Mouse (Mus musculus) CH12.LX (cell line): ENCODE measurements around the gene Serpinb1c. TPM values are rescaled to one million over a fixed set of nuclear protein-coding genes. Genes with fewer than 3 reads are reported as not detected.
A peak's percentile ranks its signal among the peaks of the same experiment; 100 is the strongest.

ENCODE experiments used
- DNase-seq: peaks from one replicate; pipeline ENCODE4 v3.0.0-alpha.2; 2013; ENCODE audit errors: extremely low read depth
- H3K27ac ChIP-seq: 2 replicates; pipeline ENCODE4 v1.5.1; 2012; ENCODE audit warnings: low read depth, mild to moderate bottlenecking, control low read depth, moderate library complexity; ENCODE audit not compliant: insufficient read depth
- H3K27me3 ChIP-seq: replicated peaks from 2 replicates; pipeline ENCODE3; 2012; ENCODE audit warnings: inconsistent platforms
- H3K36me3 ChIP-seq, 2 experiments: replicated peaks in 1 of 2; 2 replicates each; pipeline versions ENCODE3 to v1.6.1; 2012; ENCODE audit warnings: inconsistent platforms in 1 of 2, low read length in 1 of 2, mild to moderate bottlenecking in 1 of 2, mixed read lengths in 1 of 2, moderate library complexity in 1 of 2; ENCODE audit not compliant: control insufficient read depth in 1 of 2, insufficient read depth in 1 of 2
- H3K4me1 ChIP-seq, 2 experiments: 2 replicates each; pipeline ENCODE4 v1.6.1; 2012; ENCODE audit warnings: inconsistent platforms in 1 of 2, moderate library complexity in 1 of 2; ENCODE audit not compliant: insufficient read depth in 2 of 2, control insufficient read depth in 1 of 2
- H3K4me2 ChIP-seq: 2 replicates; pipeline ENCODE4 v1.6.1; 2012; ENCODE audit warnings: low read depth, mild to moderate bottlenecking, control low read depth; ENCODE audit not compliant: poor library complexity, insufficient read depth, severe bottlenecking
- H3K4me3 ChIP-seq, 3 experiments: fragments of 150-350 bp in 1 of 3; sonication (generic) in 1 of 3; replicated peaks in 1 of 3; 2 replicates each; pipeline versions ENCODE3 to v1.5.1; 2011 to 2012; ENCODE audit warnings: low read depth in 2 of 3, low read length in 2 of 3, mild to moderate bottlenecking in 2 of 3, moderate library complexity in 2 of 3, control low read depth in 1 of 3, improper control_type of control experiment in 1 of 3, inconsistent platforms in 1 of 3, mixed read lengths in 1 of 3; ENCODE audit not compliant: poor library complexity in 1 of 3
- H3K79me2 ChIP-seq: replicated peaks from 2 replicates; pipeline ENCODE4 v1.6.1; 2012; ENCODE audit warnings: mild to moderate bottlenecking, moderate library complexity; ENCODE audit not compliant: control insufficient read depth, poor library complexity, insufficient read depth, severe bottlenecking; ENCODE audit errors: extremely low read depth
- H3K9ac ChIP-seq: 2 replicates; pipeline ENCODE4 v1.6.1; 2012; ENCODE audit warnings: low read depth, mild to moderate bottlenecking, control low read depth, moderate library complexity; ENCODE audit not compliant: insufficient read depth
- H3K9me3 ChIP-seq: replicated peaks from 2 replicates; pipeline ENCODE3; 2012; ENCODE audit warnings: low read length, inconsistent platforms, mixed read lengths
- BHLHE40 ChIP-seq: IDR thresholded peaks from 2 replicates; pipeline ENCODE4 v1.6.1; 2011; ENCODE audit warnings: mild to moderate bottlenecking, low read depth, low read length, improper control_type of control experiment
- CHD1 ChIP-seq: IDR thresholded peaks from 2 replicates; pipeline ENCODE4 v1.6.1; 2012; ENCODE audit warnings: low read depth, low read length, improper control_type of control experiment, inconsistent platforms
- CHD2 ChIP-seq: IDR thresholded peaks from 2 replicates; pipeline ENCODE4 v1.6.1; 2011; ENCODE audit warnings: low read length, improper control_type of control experiment
- CTCF ChIP-seq, 2 experiments: IDR thresholded peaks in 1 of 2; conservative IDR thresholded peaks in 1 of 2; 2 replicates each; pipeline ENCODE4 v1.5.1; 2011 to 2012; ENCODE audit warnings: low read depth in 2 of 2, low read length in 2 of 2, improper control_type of control experiment in 1 of 2, inconsistent platforms in 1 of 2, mild to moderate bottlenecking in 1 of 2, moderate library complexity in 1 of 2
- E2F4 ChIP-seq: IDR thresholded peaks from 2 replicates; pipeline ENCODE4 v1.6.1; 2011; ENCODE audit warnings: low read depth, low read length, improper control_type of control experiment; ENCODE audit not compliant: insufficient replicate concordance
- EP300 ChIP-seq: IDR thresholded peaks from 2 replicates; pipeline ENCODE4 v1.6.1; 2011; ENCODE audit warnings: low read length, improper control_type of control experiment
- ETS1 ChIP-seq: conservative IDR thresholded peaks from 2 replicates; pipeline ENCODE4 v1.6.1; 2012; ENCODE audit warnings: low read depth, mild to moderate bottlenecking, inconsistent platforms, low read length, improper control_type of control experiment, moderate library complexity
- GABPA ChIP-seq: IDR thresholded peaks from 2 replicates; pipeline ENCODE4 v1.6.1; 2012; ENCODE audit warnings: low read depth, low read length, improper control_type of control experiment, inconsistent platforms; ENCODE audit not compliant: insufficient replicate concordance
- HCFC1 ChIP-seq: IDR thresholded peaks from 2 replicates; pipeline ENCODE4 v1.6.1; 2012; ENCODE audit warnings: low read depth, mild to moderate bottlenecking, inconsistent platforms, low read length, improper control_type of control experiment
- IRF4 ChIP-seq: IDR thresholded peaks from 2 replicates; pipeline ENCODE4 v1.6.1; 2014; ENCODE audit warnings: low read depth, mild to moderate bottlenecking, inconsistent platforms, low read length, improper control_type of control experiment
- JUN ChIP-seq: IDR thresholded peaks from 2 replicates; pipeline ENCODE4 v1.6.1; 2011; ENCODE audit warnings: low read depth, mild to moderate bottlenecking, low read length, improper control_type of control experiment, moderate library complexity; ENCODE audit not compliant: insufficient read depth
- JUND ChIP-seq: conservative IDR thresholded peaks from 2 replicates; pipeline ENCODE4 v1.6.1; 2011; ENCODE audit warnings: low read depth, low read length, improper control_type of control experiment
- KAT2A ChIP-seq: IDR thresholded peaks from 2 replicates; pipeline ENCODE4 v1.6.1; 2012; ENCODE audit warnings: low read length, improper control_type of control experiment, inconsistent platforms; ENCODE audit not compliant: insufficient replicate concordance
- MAFK ChIP-seq: IDR thresholded peaks from 2 replicates; pipeline ENCODE4 v1.6.1; 2011; ENCODE audit warnings: low read length, improper control_type of control experiment; ENCODE audit not compliant: insufficient replicate concordance
- MAX ChIP-seq: IDR thresholded peaks from 2 replicates; pipeline ENCODE4 v1.6.1; 2011; ENCODE audit warnings: low read length, improper control_type of control experiment
- MAZ ChIP-seq: IDR thresholded peaks from 2 replicates; pipeline ENCODE4 v1.6.1; 2012; ENCODE audit warnings: low read depth, mild to moderate bottlenecking, inconsistent platforms, low read length, improper control_type of control experiment, moderate library complexity
- MEF2A ChIP-seq: IDR thresholded peaks from 2 replicates; pipeline ENCODE4 v1.6.1; 2014; ENCODE audit warnings: low read depth, mild to moderate bottlenecking, inconsistent platforms, low read length, improper control_type of control experiment, borderline replicate concordance
- MXI1 ChIP-seq: IDR thresholded peaks from 2 replicates; pipeline ENCODE4 v1.6.1; 2011; ENCODE audit warnings: mild to moderate bottlenecking, low read depth, low read length, improper control_type of control experiment
- MYC ChIP-seq: IDR thresholded peaks from 2 replicates; pipeline ENCODE4 v1.6.1; 2011; ENCODE audit warnings: low read depth, mild to moderate bottlenecking, improper control_type of control experiment, low read length
- NRF1 ChIP-seq: IDR thresholded peaks from 2 replicates; pipeline ENCODE4 v1.6.1; 2014; ENCODE audit warnings: low read depth, mild to moderate bottlenecking, inconsistent platforms, low read length, improper control_type of control experiment, moderate library complexity
- POLR2A ChIP-seq: IDR thresholded peaks from 2 replicates; pipeline ENCODE4 v1.6.1; 2011; ENCODE audit warnings: low read depth, mild to moderate bottlenecking, improper control_type of control experiment, low read length
- RCOR1 ChIP-seq: conservative IDR thresholded peaks from 2 replicates; pipeline ENCODE4 v1.6.1; 2012; ENCODE audit warnings: low read depth, mild to moderate bottlenecking, inconsistent platforms, low read length, improper control_type of control experiment
- SIN3A ChIP-seq: IDR thresholded peaks from 2 replicates; pipeline ENCODE4 v1.6.1; 2012; ENCODE audit warnings: low read length, improper control_type of control experiment, inconsistent platforms
- TBP ChIP-seq: conservative IDR thresholded peaks from 2 replicates; pipeline ENCODE4 v1.6.1; 2011; ENCODE audit warnings: low read depth, low read length, improper control_type of control experiment
- TCF12 ChIP-seq: IDR thresholded peaks from 2 replicates; pipeline ENCODE4 v1.6.1; 2014; ENCODE audit warnings: low read depth, mild to moderate bottlenecking, inconsistent platforms, low read length, improper control_type of control experiment
- UBTF ChIP-seq: IDR thresholded peaks from 2 replicates; pipeline ENCODE4 v1.6.1; 2012; ENCODE audit warnings: low read depth, mild to moderate bottlenecking, inconsistent platforms, low read length, improper control_type of control experiment, moderate library complexity
- USF2 ChIP-seq: conservative IDR thresholded peaks from 2 replicates; pipeline ENCODE4 v1.6.1; 2011; ENCODE audit warnings: low read depth, low read length, improper control_type of control experiment
- ZC3H11A ChIP-seq: IDR thresholded peaks from 2 replicates; pipeline ENCODE4 v1.6.1; 2012; ENCODE audit warnings: low read depth, mild to moderate bottlenecking, inconsistent platforms, low read length, improper control_type of control experiment
- ZMIZ1 ChIP-seq: IDR thresholded peaks from 2 replicates; pipeline ENCODE4 v1.6.1; 2012; ENCODE audit warnings: low read depth, mild to moderate bottlenecking, inconsistent platforms, low read length, improper control_type of control experiment
- ZNF384 ChIP-seq: IDR thresholded peaks from 2 replicates; pipeline ENCODE4 v1.6.1; 2012; ENCODE audit warnings: low read depth, low read length, improper control_type of control experiment, inconsistent platforms
- dilution Hi-C: fragments of 300-500 bp; cut with MboI; formaldehyde crosslinking; loops from 2 replicates; pipeline ENCODE4 v1.14.3; 2020; ENCODE audit warnings: low sequenced_read_pairs; ENCODE audit not compliant: extremely low pct_unique_long_range_greater_than_20kb, extremely low pct_ligation_motif_present
- in situ Hi-C: fragments of 300-500 bp; cut with MboI; formaldehyde crosslinking; loops from 3 replicates; pipeline ENCODE4 v1.14.3; 2019; ENCODE audit warnings: low sequenced_read_pairs, low pct_ligation_motif_present, low pct_unique_long_range_greater_than_20kb, mixed read lengths
- polyA plus RNA-seq: library from polyadenylated mRNA; unstranded; fragments of >175 nt; gene quantifications from 2 replicates; pipeline ENCODE4 v1.2.1, GENCODE M21; 2012; ENCODE audit warnings: low read depth; ENCODE audit not compliant: insufficient read length
- total RNA-seq, 2 experiments: library from RNA; depleted of rRNA; stranded (reverse); fragments of 300-350 nt in 1 of 2; fragments of >200 nt in 1 of 2; gene quantifications; 2 replicates each; pipeline ENCODE4 v1.2.3; 2012 to 2014

The Serpinb1c gene
- total and polyA plus RNA-seq, 3 experiments, result 0.27 TPM; not detected in 2

DNA sequence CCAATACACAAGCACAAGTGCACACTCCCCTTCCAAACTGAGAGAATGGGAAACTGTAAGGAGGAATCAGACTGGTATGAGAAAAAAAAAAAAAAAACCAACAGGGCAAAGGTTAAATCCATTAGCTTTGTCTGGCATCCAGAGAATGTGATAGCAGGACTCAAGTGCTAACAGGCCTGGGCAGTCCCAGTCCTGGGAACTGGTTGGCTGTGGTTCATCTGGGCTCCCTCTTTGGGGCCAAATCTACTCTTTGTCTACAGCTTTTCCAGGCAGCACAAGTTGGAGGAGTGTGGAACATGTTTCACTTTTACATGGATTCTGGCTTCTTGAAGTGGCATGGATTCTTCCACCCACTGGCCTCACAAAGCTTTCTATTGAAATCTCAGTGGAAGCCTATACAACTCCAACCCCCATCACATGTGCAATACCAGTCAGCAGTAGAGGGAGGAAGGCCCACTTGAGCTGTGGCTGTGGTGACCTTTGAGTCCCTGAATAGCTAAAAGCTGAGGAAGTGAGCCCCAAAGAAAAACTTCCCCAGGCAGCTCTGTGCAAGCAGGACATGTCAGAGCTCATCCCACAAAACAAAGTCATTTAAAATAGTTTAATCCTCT is 14.9 kb upstream of the Serpinb1c start:
- H3K9me3 ChIP-seq, result peaks cover 1% of the 10 kb centered on the region
- no peak for DNase-seq
- H3K4me3 ChIP-seq, result no peak overlapping the region
- in situ Hi-C loops (loop anchor here (25.0 kb wide), 1 partner anchor 649 kb away; no protein-coding TSS in a partner anchor), dilution Hi-C loops (no loop called here)
- H3K36me3 ChIP-seq, result no peaks in the 10 kb centered on the region
- no peak overlapping the region for H3K4me2 ChIP-seq
- TF ChIP-seq POLR2A (no peak), GABPA (no peak), KAT2A (no peak), TCF12 (no peak), CHD2 (no peak), ZC3H11A (no peak), UBTF (no peak), HCFC1 (no peak)
- H3K79me2 ChIP-seq, result no peaks in the 10 kb centered on the region
- H3K4me1 ChIP-seq, result peaks cover 5 to 28% of the 10 kb centered on the region in 2 experiments; a peak in 3 of 4 replicates
- no peaks in the 10 kb centered on the region for H3K27me3 ChIP-seq
- H3K27ac ChIP-seq, result no peak overlapping the region
- H3K9ac ChIP-seq, result no peak overlapping the region

- peak; percentile 61 for DNase-seq
Measured at GRCm38 (mm10) chr13:32908182-32908581, 10.2 kb upstream of the Serpinb1c start.

More at GRCm38 (mm10) chr13:32908182-32908581, 10.2 kb upstream of the Serpinb1c start:
- no peak overlapping the region for H3K4me3 ChIP-seq
- H3K27me3 ChIP-seq, result no peaks in the 10 kb centered on the region
- no peak overlapping the region for H3K27ac ChIP-seq
- no peak overlapping the region for H3K9ac ChIP-seq
- in situ Hi-C loops, result loop anchor here (5.0 to 25.0 kb wide), 4 partner anchors 53 to 654 kb away; partner anchors contain the start of genes Serpinb1a, Serpinb1b and Serpinb6b
- H3K4me1 ChIP-seq, result peaks cover 10 to 52% of the 10 kb centered on the region in 2 experiments; a peak in 3 of 4 replicates
- dilution Hi-C loops, result no loop called here
- H3K36me3 ChIP-seq, result no peaks in the 10 kb centered on the region
- H3K79me2 ChIP-seq, result no peaks in the 10 kb centered on the region
- H3K9me3 ChIP-seq, result no peaks in the 10 kb centered on the region
- no peak for TF ChIP-seq USF2
- peak; percentile 27; the same call in 1 of the 2 replicates for TF ChIP-seq HCFC1
- 0 out of 2 replicates have a peak, but pooled peaks have one; percentile 29 for TF ChIP-seq KAT2A
- 0 out of 2 replicates have a peak, but pooled peaks have one; percentile 29 for TF ChIP-seq MAZ
- 0 out of 2 replicates have a peak, but pooled peaks have one; percentile 23 for TF ChIP-seq ZNF384
- peak; percentile 38; the same call in 1 of the 2 replicates for TF ChIP-seq TCF12
- no peak for TF ChIP-seq TBP
- peak; percentile 72; the same call in 1 of the 2 replicates for TF ChIP-seq MEF2A
- TF ChIP-seq CHD2, result peak; percentile 75
- peak; percentile 95 for TF ChIP-seq IRF4
- peak; percentile 68 for TF ChIP-seq BHLHE40
- TF ChIP-seq POLR2A, result no peak
- peak; percentile 66 for TF ChIP-seq JUN
- peak; percentile 91 for TF ChIP-seq ETS1
- TF ChIP-seq NRF1, result no peak
- TF ChIP-seq MAFK, result 0 out of 2 replicates have a peak, but pooled peaks have one; percentile 60
- TF ChIP-seq MAX, result no peak
- TF ChIP-seq RCOR1, result peak; percentile 85; the same call in 1 of the 2 replicates
- no peak for TF ChIP-seq ZC3H11A
- TF ChIP-seq MXI1, result no peak
- TF ChIP-seq E2F4, result no peak
- TF ChIP-seq JUND, result peak; percentile 85
- no peak for TF ChIP-seq MYC
- no peak for TF ChIP-seq GABPA
- no peak for TF ChIP-seq ZMIZ1
- no peak for TF ChIP-seq SIN3A
- TF ChIP-seq CHD1, result no peak
- peak; percentile 98 for TF ChIP-seq EP300
- TF ChIP-seq CTCF (conservative IDR thresholded peaks at IDR 0.05 in 1 of 2, IDR thresholded peaks at IDR 0.05 in 1 of 2; ENCODE audit: low read depth in 2 of 2, low read length in 2 of 2), result no peak
- peak overlapping the region; percentile 75 for H3K4me2 ChIP-seq
